Mouse (Mus musculus): ENCODE results near the gene Brip1. TPM values are rescaled to one million over a fixed set of nuclear protein-coding genes. Genes with fewer than 3 reads are reported as not detected.
A peak's percentile ranks its signal among the peaks of the same experiment; 100 is the strongest.

Gene Brip1
- polyA plus RNA-seq, 1 experiment from 2014 or later, result 7.7 TPM

DNA sequence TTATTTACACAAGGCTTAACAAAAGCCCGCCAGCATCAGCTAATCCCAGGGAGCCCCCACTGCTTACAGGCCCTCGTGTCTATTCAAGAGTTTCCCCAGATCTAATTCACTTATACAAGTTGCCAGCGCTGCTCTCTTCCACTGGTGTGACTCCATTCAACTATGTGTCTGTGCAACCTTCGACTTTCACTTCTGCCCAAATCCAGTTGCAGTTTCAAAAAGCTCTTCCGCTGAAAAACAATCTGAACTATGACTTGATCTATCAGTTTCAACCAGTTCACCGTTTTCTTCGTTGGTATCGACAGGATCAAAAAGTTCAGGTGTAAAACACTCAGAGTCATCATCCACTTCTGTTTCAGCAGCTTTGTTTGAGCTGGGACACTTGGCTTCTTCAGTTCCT, 139.8 kb downstream of the Brip1 start:
- no peak for ATAC-seq (ENCODE audit: low read depth)
- 88% methylated on average over 8 of the region's 8 CpGs for WGBS

DNA sequence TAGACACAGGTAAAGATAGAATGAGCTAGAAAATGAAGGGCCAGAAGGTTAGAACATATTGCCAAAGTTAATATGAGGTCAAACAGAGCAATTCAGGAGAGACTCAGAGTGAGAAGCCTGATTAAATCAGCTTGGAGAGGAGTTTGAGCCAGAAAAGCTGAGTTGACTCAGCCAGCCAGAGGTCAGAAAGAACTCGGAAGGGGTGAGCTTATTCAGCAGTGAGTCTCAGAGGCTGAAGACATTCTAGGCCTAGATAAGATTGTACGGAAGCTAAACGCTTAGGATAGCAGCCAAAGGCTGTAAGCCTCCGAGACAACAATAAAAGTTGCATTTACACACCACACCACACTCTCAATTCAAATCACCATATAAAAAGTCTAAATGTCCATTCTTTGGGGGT, 141.9 kb downstream of the Brip1 start:
- H3K27me3 ChIP-seq (replicated peaks; ENCODE audit: control insufficient read depth, insufficient read depth, low read length), result no peaks in the 10 kb centered on the region
- no peak overlapping the region for H3K4me2 ChIP-seq (ENCODE audit: low read depth, low read length)
- H3K4me1 ChIP-seq (ENCODE audit: control insufficient read depth, insufficient read depth, low read length), result no peaks in the 10 kb centered on the region
- WGBS, result 70% methylated on average over 4 of the region's 4 CpGs
- no peak overlapping the region for H3K9ac ChIP-seq (ENCODE audit: low read depth, low read length)
- H3K4me3 ChIP-seq (ENCODE audit: low read depth, low read length), result no peak overlapping the region
- no peak for DNase-seq (ENCODE audit: low spot score)
- no peak for ATAC-seq (ENCODE audit: low read depth)
- H3K36me3 ChIP-seq (ENCODE audit: control insufficient read depth, insufficient read depth, low read length), result peaks cover 7% of the 10 kb centered on the region; the same call in 1 of the 2 replicates
- H3K9me3 ChIP-seq (ENCODE audit: control insufficient read depth, low read length), result no peaks in the 10 kb centered on the region
- no peak overlapping the region for H3K27ac ChIP-seq (replicated peaks; ENCODE audit: low read depth, low read length)

More for the DNA sequence above, 139.8 kb downstream of the Brip1 start:
- Histone ChIP-seq H3K4me2 (ENCODE audit: low read depth, low read length) (no peak overlapping the region), H3K9ac (ENCODE audit: low read depth, low read length) (no peak overlapping the region), H3K36me3 (ENCODE audit: control insufficient read depth, insufficient read depth, low read length) (peaks cover 9% of the 10 kb centered on the region; the same call in 1 of the 2 replicates), H3K4me1 (ENCODE audit: control insufficient read depth, insufficient read depth, low read length) (no peaks in the 10 kb centered on the region), H3K27ac (replicated peaks; ENCODE audit: low read depth, low read length) (no peak overlapping the region), H3K4me3 (ENCODE audit: low read depth, low read length) (no peak overlapping the region), H3K9me3 (ENCODE audit: control insufficient read depth, low read length) (no peaks in the 10 kb centered on the region), H3K27me3 (replicated peaks; ENCODE audit: control insufficient read depth, insufficient read depth, low read length) (no peaks in the 10 kb centered on the region)
- no peak for DNase-seq (ENCODE audit: low spot score)

DNA sequence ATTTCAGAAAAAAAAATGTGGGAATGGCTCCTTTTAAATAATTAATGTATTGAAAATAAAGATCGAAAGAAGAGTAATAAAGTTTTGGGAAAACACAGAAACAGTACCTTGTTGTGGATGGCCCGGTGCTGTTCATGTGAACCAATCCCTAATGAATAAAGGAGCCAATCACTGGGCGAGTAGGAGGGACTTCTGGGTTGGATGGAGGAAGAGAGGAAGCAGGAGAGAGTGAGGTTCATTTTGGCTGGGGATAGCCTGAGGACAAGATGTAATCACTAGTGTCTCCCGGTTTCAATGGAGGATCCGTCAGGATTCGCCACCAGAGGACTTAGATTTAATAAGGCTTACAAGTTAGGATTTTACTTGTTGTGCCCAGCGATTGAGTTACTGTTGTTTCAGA, 145.2 kb downstream of the Brip1 start:
- Histone ChIP-seq H3K27ac (replicated peaks; ENCODE audit: low read depth, low read length) (no peak overlapping the region), H3K4me1 (ENCODE audit: control insufficient read depth, insufficient read depth, low read length) (peaks cover 11% of the 10 kb centered on the region; the same call in 1 of the 2 replicates), H3K4me3 (ENCODE audit: low read depth, low read length) (no peak overlapping the region), H3K36me3 (ENCODE audit: control insufficient read depth, insufficient read depth, low read length) (no peaks in the 10 kb centered on the region), H3K9me3 (ENCODE audit: control insufficient read depth, low read length) (no peaks in the 10 kb centered on the region), H3K27me3 (replicated peaks; ENCODE audit: control insufficient read depth, insufficient read depth, low read length) (no peaks in the 10 kb centered on the region), H3K9ac (ENCODE audit: low read depth, low read length) (no peak overlapping the region), H3K4me2 (ENCODE audit: low read depth, low read length) (no peak overlapping the region)
- WGBS, result 61% methylated on average over 7 of the region's 7 CpGs
- DNase-seq (ENCODE audit: low spot score), result no peak
- ATAC-seq (ENCODE audit: low read depth), result no peak

DNA sequence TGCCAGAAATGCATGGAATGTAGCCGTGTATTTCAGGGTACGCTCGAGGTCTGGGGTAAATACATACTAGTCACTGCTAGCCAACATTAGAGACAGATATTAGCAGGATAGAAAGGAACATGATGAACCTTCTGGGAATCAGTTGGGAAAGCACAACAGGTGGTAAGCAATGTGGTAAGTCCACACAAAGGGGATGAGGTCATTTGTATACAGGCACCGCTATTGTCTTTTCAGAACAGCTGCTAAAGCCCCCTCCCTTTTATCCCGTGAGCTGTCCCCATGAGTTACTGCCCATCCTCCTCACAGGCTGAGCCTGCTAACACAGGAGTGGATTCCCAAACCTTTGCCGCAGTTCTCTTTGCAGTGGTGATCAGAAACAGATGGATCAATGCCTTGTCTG, 149.6 kb downstream of the Brip1 start:
- Histone ChIP-seq H3K4me3 (ENCODE audit: low read depth, low read length) (no peak overlapping the region), H3K9ac (ENCODE audit: low read depth, low read length) (no peak overlapping the region), H3K9me3 (ENCODE audit: control insufficient read depth, low read length) (no peaks in the 10 kb centered on the region), H3K4me2 (ENCODE audit: low read depth, low read length) (no peak overlapping the region), H3K27ac (replicated peaks; ENCODE audit: low read depth, low read length) (peak overlapping the region; percentile 61), H3K4me1 (ENCODE audit: control insufficient read depth, insufficient read depth, low read length) (peaks cover 18% of the 10 kb centered on the region; the same call in 1 of the 2 replicates), H3K27me3 (replicated peaks; ENCODE audit: control insufficient read depth, insufficient read depth, low read length) (no peaks in the 10 kb centered on the region), H3K36me3 (ENCODE audit: control insufficient read depth, insufficient read depth, low read length) (no peaks in the 10 kb centered on the region)
- DNase-seq (ENCODE audit: low spot score) (peak; percentile 84), ATAC-seq (ENCODE audit: low read depth) (peak; percentile 85)
- 6% methylated on average over 6 of the region's 6 CpGs for WGBS

DNA sequence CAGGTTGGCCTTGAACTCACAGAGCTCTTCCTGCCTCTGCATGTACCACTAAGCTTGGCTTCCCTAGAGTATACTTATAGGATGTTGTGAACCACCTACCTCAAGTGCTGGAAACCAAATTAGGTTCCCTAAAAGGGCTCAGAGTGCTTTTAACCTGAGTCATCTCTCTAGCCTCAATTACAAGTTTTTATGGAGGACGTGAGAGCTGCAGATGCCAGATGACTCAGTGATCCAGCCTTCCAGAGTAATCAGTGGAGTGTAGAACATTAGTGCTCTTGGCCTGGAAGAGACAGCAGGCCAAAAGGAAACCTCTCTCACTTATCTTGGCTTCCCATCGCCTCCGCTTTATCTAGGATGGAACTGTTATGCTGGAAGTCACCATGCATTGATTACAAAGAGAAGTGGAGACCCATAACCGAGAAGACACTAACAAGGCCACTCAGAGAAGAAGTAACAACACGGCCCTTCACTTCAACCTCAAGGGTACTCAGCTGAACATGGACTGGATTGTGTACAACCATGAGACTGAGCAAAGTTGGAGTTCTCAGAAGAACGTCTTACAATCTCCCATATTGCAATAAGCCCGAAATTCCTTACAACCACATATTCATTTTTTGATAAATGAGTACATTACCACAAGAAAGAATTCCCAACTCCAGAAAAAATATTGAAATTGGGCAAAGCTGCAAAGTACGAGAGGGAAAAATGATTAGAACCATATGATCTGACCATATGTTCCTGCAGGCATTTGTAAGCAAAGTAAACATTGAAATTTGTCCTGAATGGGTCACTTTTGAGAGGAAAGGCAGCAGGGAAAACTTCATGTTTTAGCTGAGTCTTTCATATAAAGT, 150.3 kb downstream of the Brip1 start:
- H3K4me2 ChIP-seq (ENCODE audit: low read depth, low read length), result no peak overlapping the region
- peak; percentile 69 for DNase-seq (ENCODE audit: low spot score)
- H3K36me3 ChIP-seq (ENCODE audit: control insufficient read depth, insufficient read depth, low read length), result no peaks in the 10 kb centered on the region
- no peak overlapping the region for H3K9ac ChIP-seq (ENCODE audit: low read depth, low read length)
- no peak for ATAC-seq (ENCODE audit: low read depth)
- 44% methylated on average over 8 of the region's 8 CpGs for WGBS
- peaks cover 18% of the 10 kb centered on the region; the same call in 1 of the 2 replicates for H3K4me1 ChIP-seq (ENCODE audit: control insufficient read depth, insufficient read depth, low read length)
- peak overlapping the region; percentile 61 for H3K27ac ChIP-seq (replicated peaks; ENCODE audit: low read depth, low read length)
- no peak overlapping the region for H3K4me3 ChIP-seq (ENCODE audit: low read depth, low read length)
- H3K27me3 ChIP-seq (replicated peaks; ENCODE audit: control insufficient read depth, insufficient read depth, low read length), result no peaks in the 10 kb centered on the region
- no peaks in the 10 kb centered on the region for H3K9me3 ChIP-seq (ENCODE audit: control insufficient read depth, low read length)

DNA sequence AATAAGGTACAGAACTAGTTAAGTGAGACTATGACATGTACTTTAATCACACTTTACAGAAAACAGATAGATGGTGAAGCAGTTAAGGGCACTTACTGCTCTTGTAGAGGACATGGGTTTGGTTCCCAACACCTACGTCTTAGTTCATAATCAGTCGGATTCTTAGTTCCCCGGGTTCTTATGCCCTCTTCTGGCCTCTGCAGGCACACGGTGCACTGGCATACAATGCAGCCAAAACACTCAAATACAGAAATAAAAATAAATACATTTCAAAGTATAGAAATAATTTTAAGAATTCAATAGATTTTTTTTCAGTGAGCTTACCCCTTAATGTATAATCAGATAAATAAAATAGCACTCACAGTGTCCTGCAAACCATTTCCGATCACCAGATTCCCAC, 161.0 kb downstream of the Brip1 start:
- DNase-seq (ENCODE audit: low spot score), result no peak
- 68% methylated on average over 5 of the region's 5 CpGs for WGBS
- Histone ChIP-seq H3K9me3 (ENCODE audit: control insufficient read depth, low read length) (no peaks in the 10 kb centered on the region; the same call in 1 of the 2 replicates), H3K4me3 (ENCODE audit: low read depth, low read length) (no peak overlapping the region), H3K27ac (replicated peaks; ENCODE audit: low read depth, low read length) (no peak overlapping the region), H3K27me3 (replicated peaks; ENCODE audit: control insufficient read depth, insufficient read depth, low read length) (no peaks in the 10 kb centered on the region), H3K4me2 (ENCODE audit: low read depth, low read length) (no peak overlapping the region), H3K4me1 (ENCODE audit: control insufficient read depth, insufficient read depth, low read length) (no peaks in the 10 kb centered on the region), H3K36me3 (ENCODE audit: control insufficient read depth, insufficient read depth, low read length) (no peaks in the 10 kb centered on the region), H3K9ac (ENCODE audit: low read depth, low read length) (no peak overlapping the region)
- no peak for ATAC-seq (ENCODE audit: low read depth)

DNA sequence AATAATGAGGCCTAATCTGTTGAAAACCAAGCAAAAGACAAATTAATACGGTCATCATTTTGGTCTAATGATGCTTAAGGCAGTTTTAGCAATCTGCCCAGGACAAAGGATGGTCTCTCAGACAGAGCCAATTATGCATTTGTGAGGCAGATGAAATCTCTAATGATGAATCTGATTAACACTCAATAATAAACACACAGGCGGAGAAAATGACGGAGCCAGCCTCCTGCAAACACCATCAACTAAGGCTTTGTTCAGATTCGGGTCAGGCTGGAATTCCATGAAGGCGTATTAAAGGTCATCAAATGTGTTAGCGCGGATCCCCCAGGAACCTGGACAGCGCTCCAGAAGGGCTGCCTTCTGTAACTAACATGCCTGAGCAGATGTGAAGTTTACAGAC, 161.6 kb downstream of the Brip1 start:
- Histone ChIP-seq H3K27ac (replicated peaks; ENCODE audit: low read depth, low read length) (no peak overlapping the region), H3K4me2 (ENCODE audit: low read depth, low read length) (no peak overlapping the region), H3K36me3 (ENCODE audit: control insufficient read depth, insufficient read depth, low read length) (no peaks in the 10 kb centered on the region), H3K9me3 (ENCODE audit: control insufficient read depth, low read length) (no peaks in the 10 kb centered on the region; the same call in 1 of the 2 replicates), H3K4me3 (ENCODE audit: low read depth, low read length) (no peak overlapping the region), H3K4me1 (ENCODE audit: control insufficient read depth, insufficient read depth, low read length) (no peaks in the 10 kb centered on the region), H3K27me3 (replicated peaks; ENCODE audit: control insufficient read depth, insufficient read depth, low read length) (no peaks in the 10 kb centered on the region), H3K9ac (ENCODE audit: low read depth, low read length) (no peak overlapping the region)
- DNase-seq (ENCODE audit: low spot score) (peak; percentile 41), ATAC-seq (ENCODE audit: low read depth) (peak; percentile 18; the same call in 1 of the 2 replicates)
- WGBS, result 72% methylated on average over 8 of the region's 8 CpGs

DNA sequence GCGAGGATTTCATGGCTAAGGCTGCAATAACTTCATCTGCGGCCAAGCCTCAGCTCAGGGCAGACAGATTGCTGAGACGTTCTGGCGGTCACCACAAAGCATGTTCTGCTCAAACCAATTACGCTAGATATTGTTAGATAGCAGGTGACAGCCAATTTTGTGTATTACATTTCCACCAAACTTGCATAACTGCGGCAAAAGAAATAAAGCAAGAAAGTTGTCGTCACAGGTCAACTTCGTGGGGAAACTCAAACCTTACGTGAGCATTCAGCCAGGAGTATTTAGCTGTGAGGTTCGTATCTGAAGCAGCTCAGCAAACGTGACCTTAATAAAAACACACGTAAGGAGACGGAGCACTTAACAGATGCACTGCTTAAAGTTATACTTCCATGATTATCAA, 162.3 kb downstream of the Brip1 start:
- peak; percentile 39 for DNase-seq (ENCODE audit: low spot score)

DNA sequence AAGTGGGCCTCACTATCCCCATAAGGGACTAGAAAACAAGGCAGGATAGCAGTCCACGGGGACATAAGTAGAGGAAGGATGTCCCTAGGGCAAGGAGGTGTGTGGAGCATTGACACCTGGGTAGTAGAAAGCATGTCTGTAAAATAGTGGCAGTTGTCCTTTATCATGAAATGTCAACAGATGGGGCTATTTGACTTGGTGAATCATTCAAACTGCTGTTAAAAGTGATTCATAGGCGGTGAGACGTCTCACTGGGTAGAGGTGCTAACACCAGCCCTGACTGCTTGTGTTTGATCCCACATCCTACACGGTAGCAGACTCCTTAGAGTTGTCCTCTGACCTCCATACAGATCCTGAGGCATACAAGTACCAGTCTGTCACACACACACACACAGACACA, 168.1 kb downstream of the Brip1 start:
- 76% methylated on average over 4 of the region's 4 CpGs for WGBS
- ATAC-seq (ENCODE audit: low read depth), result no peak
- DNase-seq (ENCODE audit: low spot score), result no peak

More for the DNA sequence above, 162.3 kb downstream of the Brip1 start:
- Histone ChIP-seq H3K9ac (ENCODE audit: low read depth, low read length) (no peak overlapping the region), H3K27me3 (replicated peaks; ENCODE audit: control insufficient read depth, insufficient read depth, low read length) (no peaks in the 10 kb centered on the region), H3K4me1 (ENCODE audit: control insufficient read depth, insufficient read depth, low read length) (no peaks in the 10 kb centered on the region), H3K36me3 (ENCODE audit: control insufficient read depth, insufficient read depth, low read length) (no peaks in the 10 kb centered on the region), H3K4me2 (ENCODE audit: low read depth, low read length) (no peak overlapping the region), H3K9me3 (ENCODE audit: control insufficient read depth, low read length) (no peaks in the 10 kb centered on the region; the same call in 1 of the 2 replicates), H3K4me3 (ENCODE audit: low read depth, low read length) (no peak overlapping the region), H3K27ac (replicated peaks; ENCODE audit: low read depth, low read length) (no peak overlapping the region)
- no peak for ATAC-seq (ENCODE audit: low read depth)
- 56% methylated on average over 13 of the region's 13 CpGs for WGBS

More for the DNA sequence above, 168.1 kb downstream of the Brip1 start:
- Histone ChIP-seq H3K4me1 (ENCODE audit: control insufficient read depth, insufficient read depth, low read length) (peaks cover 8% of the 10 kb centered on the region), H3K4me3 (ENCODE audit: low read depth, low read length) (no peak overlapping the region), H3K27ac (replicated peaks; ENCODE audit: low read depth, low read length) (no peak overlapping the region), H3K9me3 (ENCODE audit: control insufficient read depth, low read length) (no peaks in the 10 kb centered on the region), H3K36me3 (ENCODE audit: control insufficient read depth, insufficient read depth, low read length) (no peaks in the 10 kb centered on the region), H3K27me3 (replicated peaks; ENCODE audit: control insufficient read depth, insufficient read depth, low read length) (no peaks in the 10 kb centered on the region), H3K4me2 (ENCODE audit: low read depth, low read length) (no peak overlapping the region), H3K9ac (ENCODE audit: low read depth, low read length) (no peak overlapping the region)

All from embryonic facial prominence, embryonic 14.5 days (tissue).